Mouse (Mus musculus) hindbrain, embryonic 10.5 days (tissue): ENCODE measurements around the gene Zbtb20. TPM values are rescaled to one million over a fixed set of nuclear protein-coding genes. Genes with fewer than 3 reads are reported as not detected.
A peak's percentile ranks its signal among the peaks of the same experiment; 100 is the strongest.

Experiments used
- DNase-seq: peaks from one replicate; pipeline ENCODE4 v3.0.0-alpha.2; 2017; ENCODE audit warnings: low spot score
- H3K27ac ChIP-seq: fragments of 300-500 bp; sonication (generic); 2 replicates; pipeline ENCODE4 v1.5.1; 2016; ENCODE audit warnings: mild to moderate bottlenecking, moderate library complexity
- H3K27me3 ChIP-seq: fragments of 300-500 bp; sonication (generic); 2 replicates; pipeline ENCODE4 v1.6.1; 2016; ENCODE audit warnings: mild to moderate bottlenecking; ENCODE audit not compliant: poor library complexity, insufficient read depth, severe bottlenecking
- H3K36me3 ChIP-seq: fragments of 300-500 bp; sonication (generic); 2 replicates; pipeline ENCODE4 v1.6.1; 2016; ENCODE audit warnings: mild to moderate bottlenecking, moderate library complexity
- H3K4me1 ChIP-seq: fragments of 300-500 bp; sonication (generic); replicated peaks from 2 replicates; pipeline ENCODE4 v1.6.1; 2016; ENCODE audit warnings: mild to moderate bottlenecking
- H3K4me3 ChIP-seq: fragments of 300-500 bp; sonication (generic); 2 replicates; pipeline ENCODE4 v1.5.1; 2016; ENCODE audit warnings: mild to moderate bottlenecking, moderate library complexity
- H3K9me3 ChIP-seq: fragments of 300-500 bp; sonication (generic); 2 replicates; pipeline ENCODE4 v1.6.1; 2016; ENCODE audit warnings: mild to moderate bottlenecking, moderate library complexity
- WGBS: fragments of 180-500 bp; shearing (Covaris S2); methylation state at CpG from one replicate; pipeline ENCODE4 v1.1.7; 2016; 5-methylcytosine and 5-hydroxymethylcytosine counted together
- polyA plus RNA-seq: library from polyadenylated mRNA; unstranded; fragments of >200 nt; fragmentation: Nextera tagmentation; extraction: Ambion mirVana; gene quantifications from 2 replicates; pipeline ENCODE4 v1.2.1, GENCODE M21; 2016

Zbtb20 gene
- polyA plus RNA-seq, 1 experiment from 2014 or later, result 41.3 TPM

DNA sequence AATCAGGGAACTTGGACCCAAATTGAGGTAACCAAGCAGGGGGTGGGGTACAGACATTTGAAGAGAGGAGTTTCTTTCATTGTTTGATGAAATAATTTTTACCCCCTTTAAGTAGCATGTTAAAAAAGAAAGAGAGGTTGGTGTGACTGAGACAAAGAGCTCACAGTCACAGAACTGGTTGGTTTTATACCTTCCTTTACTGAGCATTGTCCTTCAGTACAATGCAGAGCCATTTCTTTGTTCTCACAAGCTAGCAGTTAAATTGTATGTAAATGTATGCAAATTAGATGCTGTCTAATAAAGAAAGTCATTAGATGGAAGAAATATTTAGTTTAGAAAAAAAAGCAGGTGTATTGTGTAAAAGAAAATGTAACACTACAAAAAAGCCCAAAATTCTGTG is 220.4 kb downstream of the Zbtb20 start:
- H3K36me3 ChIP-seq, result no peaks in the 10 kb centered on the region
- no peaks in the 10 kb centered on the region for H3K27me3 ChIP-seq
- H3K4me3 ChIP-seq, result no peak overlapping the region
- H3K27ac ChIP-seq, result peak overlapping the region; percentile 53
- DNase-seq, result no peak
- H3K4me1 ChIP-seq, result 0 out of 2 replicates have a peak, but pooled peaks cover 7% of the 10 kb centered on the region
- H3K9me3 ChIP-seq, result no peaks in the 10 kb centered on the region

DNA sequence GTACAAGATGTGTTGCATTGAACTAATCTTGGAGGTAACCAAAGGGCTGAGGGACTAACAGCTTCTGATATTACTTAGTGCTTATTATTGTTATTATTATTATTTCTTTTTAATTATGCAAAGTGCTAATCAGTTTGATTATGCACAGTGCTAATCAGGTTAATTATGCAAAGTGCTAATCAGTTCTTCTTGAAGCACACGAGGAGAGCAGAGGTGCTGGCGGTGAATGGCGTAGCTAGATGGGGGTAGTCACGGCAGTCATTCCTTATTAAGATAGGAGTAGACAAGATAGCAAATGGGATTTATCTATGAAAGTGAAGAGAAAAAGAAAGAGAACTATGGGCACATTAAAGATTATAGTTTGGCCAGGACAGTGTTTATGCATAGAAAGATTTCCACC is 222.5 kb downstream of the Zbtb20 start:
- H3K4me3 ChIP-seq, result no peak overlapping the region
- H3K27ac ChIP-seq, result no peak overlapping the region
- no peaks in the 10 kb centered on the region for H3K36me3 ChIP-seq
- H3K9me3 ChIP-seq, result no peaks in the 10 kb centered on the region
- WGBS, result 96% methylated on average over 4 of the region's 4 CpGs
- 0 out of 2 replicates have a peak, but pooled peaks cover 7% of the 10 kb centered on the region for H3K4me1 ChIP-seq
- DNase-seq, result no peak
- no peaks in the 10 kb centered on the region for H3K27me3 ChIP-seq

DNA sequence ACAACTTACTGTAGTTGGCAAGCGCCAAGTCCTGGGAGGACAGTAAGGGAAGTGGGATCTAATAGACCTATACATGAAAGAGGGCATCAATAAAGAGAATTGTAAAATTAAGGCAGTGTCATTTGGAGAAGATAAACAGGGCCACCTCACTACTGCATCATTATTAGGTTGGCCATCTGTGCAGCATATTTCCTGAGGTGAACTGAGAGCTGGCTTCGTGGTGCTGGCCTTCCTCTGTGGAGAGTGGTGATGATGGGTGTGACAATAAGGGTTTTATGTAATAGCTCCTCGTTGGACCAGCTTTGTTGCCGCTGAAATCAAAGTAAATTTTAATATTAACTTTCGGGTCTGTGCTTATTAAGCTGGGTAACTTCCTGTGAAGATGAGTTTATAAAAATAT is 223.0 kb downstream of the Zbtb20 start:
- no peaks in the 10 kb centered on the region for H3K9me3 ChIP-seq
- H3K27ac ChIP-seq, result no peak overlapping the region
- H3K4me1 ChIP-seq, result 0 out of 2 replicates have a peak, but pooled peaks cover 7% of the 10 kb centered on the region
- H3K27me3 ChIP-seq, result no peaks in the 10 kb centered on the region
- H3K4me3 ChIP-seq, result no peak overlapping the region
- no peaks in the 10 kb centered on the region for H3K36me3 ChIP-seq
- WGBS, result 91% methylated on average over 5 of the region's 5 CpGs
- DNase-seq, result no peak

DNA sequence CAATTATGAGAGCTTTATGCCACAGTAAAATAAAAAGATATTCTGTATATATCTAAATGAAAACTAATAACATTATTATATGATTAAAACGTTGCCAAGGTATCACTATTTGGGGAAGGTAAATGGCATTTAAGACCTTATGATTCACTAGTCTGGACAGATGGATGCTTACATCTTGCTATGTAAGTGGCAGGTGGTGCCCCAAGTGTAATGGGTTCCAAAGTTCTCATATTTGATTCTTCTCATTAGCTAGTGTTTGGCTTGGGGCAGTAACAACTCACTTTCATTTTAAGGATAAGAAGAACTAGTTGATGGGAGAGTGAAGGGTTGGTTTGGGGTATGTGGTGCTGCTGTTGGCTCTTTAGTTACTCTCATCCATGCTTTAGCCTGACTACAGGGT is 235.6 kb downstream of the Zbtb20 start:
- 80% methylated on average over 1 of the region's 1 CpGs for WGBS
- no peak for DNase-seq
- Histone ChIP-seq H3K9me3 (no peaks in the 10 kb centered on the region), H3K4me3 (no peak overlapping the region), H3K27me3 (no peaks in the 10 kb centered on the region), H3K4me1 (peaks cover 4% of the 10 kb centered on the region; the same call in 1 of the 2 replicates), H3K27ac (no peak overlapping the region), H3K36me3 (no peaks in the 10 kb centered on the region)

DNA sequence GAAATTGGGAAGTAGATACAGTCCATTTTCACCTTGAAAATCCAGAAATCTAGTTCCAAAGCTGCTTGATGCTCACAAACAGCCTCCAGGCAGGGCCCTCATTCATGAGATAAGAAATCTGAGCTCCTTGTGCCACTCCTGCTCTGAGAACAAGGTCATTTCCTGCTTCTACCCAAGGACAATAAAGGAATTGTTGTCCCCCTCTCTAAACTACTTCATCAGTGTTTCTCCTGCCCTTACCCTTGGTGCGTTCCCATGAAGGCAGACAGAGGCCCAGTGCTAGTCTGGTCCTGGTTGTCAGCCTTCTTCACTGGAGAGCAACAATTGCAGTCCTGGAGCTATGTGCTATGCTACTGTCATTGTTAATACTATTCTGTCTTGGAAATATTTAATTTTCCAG is 238.3 kb downstream of the Zbtb20 start:
- Histone ChIP-seq H3K4me1 (peaks cover 4% of the 10 kb centered on the region; the same call in 1 of the 2 replicates), H3K27me3 (no peaks in the 10 kb centered on the region), H3K4me3 (no peak overlapping the region), H3K36me3 (no peaks in the 10 kb centered on the region), H3K27ac (no peak overlapping the region), H3K9me3 (no peaks in the 10 kb centered on the region)
- 64% methylated on average over 1 of the region's 1 CpGs for WGBS
- DNase-seq, result no peak

DNA sequence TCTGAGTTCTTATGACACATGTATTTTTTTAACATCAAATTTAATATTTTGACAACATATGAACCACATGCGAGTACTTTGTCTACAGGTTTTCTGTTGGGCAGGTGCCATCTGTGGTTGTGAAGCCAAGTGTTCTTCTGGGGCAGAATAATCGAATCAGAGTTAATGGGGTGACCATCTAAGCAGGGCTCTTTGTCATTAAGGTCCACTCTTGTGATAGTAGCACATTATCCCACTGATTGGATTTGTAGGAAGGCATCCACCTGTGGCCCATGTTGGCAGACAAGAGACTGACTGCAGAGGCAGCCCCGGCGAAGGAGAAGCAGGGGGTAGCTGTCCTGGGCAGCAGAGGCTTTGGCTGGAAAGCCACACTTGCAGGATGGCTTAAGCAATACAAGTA is 254.3 kb downstream of the Zbtb20 start:
- H3K36me3 ChIP-seq, result no peaks in the 10 kb centered on the region
- no peaks in the 10 kb centered on the region for H3K9me3 ChIP-seq
- DNase-seq, result peak; percentile 6
- peaks cover 5% of the 10 kb centered on the region; the same call in 1 of the 2 replicates for H3K4me1 ChIP-seq
- H3K27me3 ChIP-seq, result no peaks in the 10 kb centered on the region
- no peak overlapping the region for H3K4me3 ChIP-seq
- WGBS, result 81% methylated on average over 4 of the region's 4 CpGs
- H3K27ac ChIP-seq, result no peak overlapping the region

DNA sequence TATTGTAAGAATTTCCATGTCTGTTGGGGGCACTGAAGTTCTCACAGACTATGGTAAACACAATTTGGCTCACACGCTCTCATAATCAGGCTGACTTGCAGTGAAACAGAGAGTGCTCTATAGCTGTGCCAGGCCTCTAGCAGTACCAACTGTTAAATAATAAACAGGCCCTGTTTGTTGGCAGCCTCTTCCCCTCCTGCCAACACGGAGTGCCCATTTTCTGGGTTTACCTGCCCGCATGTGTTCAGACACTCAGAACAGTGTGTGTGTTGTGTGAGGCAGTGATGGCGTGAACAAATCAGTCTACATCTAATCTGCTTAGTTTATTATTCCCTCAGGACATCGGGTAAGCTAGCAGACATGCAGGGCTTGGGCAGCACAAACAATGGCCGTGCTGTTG is 254.9 kb downstream of the Zbtb20 start:
- no peak for DNase-seq
- no peaks in the 10 kb centered on the region for H3K27me3 ChIP-seq
- 67% methylated on average over 6 of the region's 6 CpGs for WGBS
- H3K36me3 ChIP-seq, result no peaks in the 10 kb centered on the region
- no peak overlapping the region for H3K4me3 ChIP-seq
- 0 out of 2 replicates have a peak overlapping the region, but pooled peaks have one; percentile 35 for H3K27ac ChIP-seq
- no peaks in the 10 kb centered on the region for H3K9me3 ChIP-seq
- peaks cover 5% of the 10 kb centered on the region; the same call in 1 of the 2 replicates for H3K4me1 ChIP-seq

DNA sequence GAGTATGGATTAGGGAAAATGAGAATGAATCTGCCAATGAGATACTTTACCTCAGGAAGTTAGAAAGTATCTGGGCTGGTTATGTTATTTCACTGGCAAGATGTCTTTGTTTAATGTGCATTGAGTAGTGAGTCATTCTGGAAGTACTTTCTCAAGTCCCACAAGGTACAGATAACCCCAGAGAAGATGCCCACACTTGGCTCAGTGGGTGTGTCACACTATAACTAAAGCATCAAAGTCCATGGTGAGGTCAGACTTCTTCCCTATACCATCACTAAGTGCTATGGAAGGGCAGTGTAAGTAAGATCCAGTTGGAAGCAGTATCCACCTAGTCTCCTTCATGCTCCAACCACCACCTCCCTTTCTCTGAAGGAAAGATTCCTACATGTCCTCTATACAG is 255.4 kb downstream of the Zbtb20 start:
- H3K36me3 ChIP-seq, result no peaks in the 10 kb centered on the region
- no peak for DNase-seq
- no peak overlapping the region for H3K27ac ChIP-seq
- H3K4me1 ChIP-seq, result peaks cover 5% of the 10 kb centered on the region; the same call in 1 of the 2 replicates
- no peaks in the 10 kb centered on the region for H3K27me3 ChIP-seq
- H3K9me3 ChIP-seq, result no peaks in the 10 kb centered on the region
- no peak overlapping the region for H3K4me3 ChIP-seq

DNA sequence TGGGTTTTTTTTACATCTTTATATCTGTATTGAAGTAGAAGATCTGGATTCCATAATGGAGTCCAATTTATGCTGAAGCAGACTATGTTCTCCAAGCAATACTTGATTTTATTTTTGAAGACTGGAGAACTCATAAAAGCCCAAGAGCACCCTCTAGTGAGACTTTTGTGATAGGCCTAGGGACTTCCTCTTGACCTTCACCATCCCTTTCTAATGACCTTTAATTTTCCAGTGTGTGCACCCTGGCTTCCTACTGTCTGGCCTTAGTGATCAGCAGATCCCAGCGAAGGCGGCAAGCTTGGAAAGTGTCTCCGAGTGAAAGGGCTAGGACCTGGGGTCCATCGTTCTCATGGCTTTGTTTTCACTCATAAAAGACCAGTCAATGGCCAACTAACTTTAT is 292.8 kb downstream of the Zbtb20 start:
- WGBS, result 60% methylated on average over 4 of the region's 4 CpGs
- no peaks in the 10 kb centered on the region for H3K9me3 ChIP-seq
- H3K4me3 ChIP-seq, result no peak overlapping the region
- no peaks in the 10 kb centered on the region for H3K36me3 ChIP-seq
- H3K4me1 ChIP-seq, result peaks cover 6% of the 10 kb centered on the region; the same call in 1 of the 2 replicates
- no peak overlapping the region for H3K27ac ChIP-seq
- DNase-seq, result no peak
- no peaks in the 10 kb centered on the region for H3K27me3 ChIP-seq

DNA sequence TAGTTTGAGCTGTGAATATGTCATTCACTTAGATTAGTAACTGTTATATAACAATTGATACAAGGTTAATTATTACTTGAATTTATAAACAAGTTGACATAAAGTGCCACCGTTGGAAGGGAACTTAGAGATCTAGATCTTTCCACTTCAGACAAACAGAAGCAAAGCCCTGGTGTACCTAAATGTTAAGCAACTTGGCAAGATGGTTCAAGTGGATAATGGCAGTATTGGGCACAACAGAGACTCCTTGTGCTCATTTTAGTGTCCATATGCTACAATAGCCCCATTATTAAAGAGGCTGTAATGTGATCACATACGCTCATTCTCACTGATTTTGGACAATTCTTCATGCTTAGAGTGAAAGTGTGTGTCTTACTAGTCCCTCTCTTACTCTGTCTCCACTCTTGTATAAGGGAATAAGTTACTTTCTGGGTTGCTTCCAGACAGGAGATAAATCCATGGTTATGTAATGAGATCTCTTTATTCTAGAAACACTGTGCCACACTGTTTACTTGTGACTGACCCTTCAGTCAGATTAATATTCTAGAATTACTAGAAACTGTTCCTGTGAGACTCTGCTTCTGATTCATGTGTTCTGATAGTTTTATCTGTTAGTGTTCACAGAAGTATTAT is 293.7 kb downstream of the Zbtb20 start:
- no peaks in the 10 kb centered on the region for H3K36me3 ChIP-seq
- H3K9me3 ChIP-seq, result no peaks in the 10 kb centered on the region
- no peak overlapping the region for H3K4me3 ChIP-seq
- H3K27me3 ChIP-seq, result no peaks in the 10 kb centered on the region
- peaks cover 6% of the 10 kb centered on the region; the same call in 1 of the 2 replicates for H3K4me1 ChIP-seq
- 87% methylated on average over 2 of the region's 2 CpGs for WGBS
- no peak overlapping the region for H3K27ac ChIP-seq
- DNase-seq, result no peak

DNA sequence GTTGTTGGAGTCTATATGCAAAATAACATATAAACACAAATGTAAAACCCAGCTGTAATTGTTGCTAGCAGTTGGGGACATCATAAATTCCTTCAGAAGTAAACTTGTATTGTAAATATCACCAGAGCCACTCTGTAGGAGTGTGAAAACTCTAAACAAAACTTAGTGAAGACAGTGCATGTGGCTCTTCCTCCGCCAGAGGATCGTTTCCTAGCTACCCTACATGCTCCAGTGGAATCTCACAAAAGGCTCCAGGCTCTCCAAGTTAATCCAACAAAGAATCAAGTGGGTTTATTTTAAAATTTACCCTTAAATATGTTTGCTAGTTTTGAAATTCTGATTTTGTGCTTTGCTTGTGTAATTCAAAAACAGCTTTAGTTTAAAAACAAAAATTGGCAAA is 296.5 kb downstream of the Zbtb20 start:
- no peaks in the 10 kb centered on the region for H3K9me3 ChIP-seq
- H3K27me3 ChIP-seq, result no peaks in the 10 kb centered on the region
- no peak overlapping the region for H3K4me3 ChIP-seq
- 27% methylated on average over 2 of the region's 2 CpGs for WGBS
- H3K4me1 ChIP-seq, result peaks cover 6% of the 10 kb centered on the region; the same call in 1 of the 2 replicates
- DNase-seq, result no peak
- no peak overlapping the region for H3K27ac ChIP-seq
- H3K36me3 ChIP-seq, result no peaks in the 10 kb centered on the region

DNA sequence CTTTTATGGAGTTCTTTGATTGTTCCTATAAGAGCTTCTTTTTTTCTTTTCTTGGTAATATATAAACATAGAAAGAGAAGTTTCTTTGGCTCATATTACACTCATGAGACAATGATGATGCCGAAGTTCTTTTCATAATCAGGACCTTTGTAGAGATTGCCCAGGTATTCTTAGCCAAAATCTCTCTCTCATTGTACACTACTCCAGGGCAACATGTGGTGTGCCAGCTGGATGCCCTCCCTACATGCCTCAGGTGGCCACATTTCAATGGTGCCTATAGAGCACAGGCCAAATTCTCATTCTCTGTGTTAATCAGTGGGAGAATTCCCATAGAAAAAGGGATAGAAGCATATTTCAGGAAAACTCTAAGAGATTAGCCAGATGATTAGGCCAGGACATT is 297.2 kb downstream of the Zbtb20 start:
- DNase-seq, result no peak
- Histone ChIP-seq H3K4me1 (peaks cover 6% of the 10 kb centered on the region; the same call in 1 of the 2 replicates), H3K9me3 (no peaks in the 10 kb centered on the region), H3K4me3 (no peak overlapping the region), H3K27ac (no peak overlapping the region), H3K36me3 (no peaks in the 10 kb centered on the region), H3K27me3 (no peaks in the 10 kb centered on the region)
- 63% methylated on average over 1 of the region's 1 CpGs for WGBS

DNA sequence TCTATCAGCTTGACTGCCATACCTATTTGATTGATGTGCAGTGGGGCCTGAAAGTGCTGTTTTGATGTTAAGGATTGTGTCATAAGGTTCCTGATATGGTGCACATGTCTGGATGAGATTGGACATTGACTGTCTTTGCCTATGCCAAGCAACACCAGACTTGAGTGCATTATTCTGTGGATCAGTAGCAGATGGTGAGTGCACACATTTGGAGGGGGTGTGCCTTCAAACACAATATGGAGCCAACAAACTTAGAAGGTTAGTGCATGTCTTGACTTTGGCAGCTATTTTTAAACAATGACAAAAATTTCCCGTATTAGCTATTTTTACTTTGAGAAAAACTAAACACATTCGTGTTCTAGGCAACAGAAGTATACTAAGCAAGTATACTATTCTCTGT is 299.1 kb downstream of the Zbtb20 start:
- WGBS, result 90% methylated on average over 2 of the region's 2 CpGs
- Histone ChIP-seq H3K4me1 (peaks cover 6% of the 10 kb centered on the region; the same call in 1 of the 2 replicates), H3K27me3 (no peaks in the 10 kb centered on the region), H3K4me3 (no peak overlapping the region), H3K36me3 (no peaks in the 10 kb centered on the region), H3K9me3 (no peaks in the 10 kb centered on the region), H3K27ac (no peak overlapping the region)
- DNase-seq, result no peak

DNA sequence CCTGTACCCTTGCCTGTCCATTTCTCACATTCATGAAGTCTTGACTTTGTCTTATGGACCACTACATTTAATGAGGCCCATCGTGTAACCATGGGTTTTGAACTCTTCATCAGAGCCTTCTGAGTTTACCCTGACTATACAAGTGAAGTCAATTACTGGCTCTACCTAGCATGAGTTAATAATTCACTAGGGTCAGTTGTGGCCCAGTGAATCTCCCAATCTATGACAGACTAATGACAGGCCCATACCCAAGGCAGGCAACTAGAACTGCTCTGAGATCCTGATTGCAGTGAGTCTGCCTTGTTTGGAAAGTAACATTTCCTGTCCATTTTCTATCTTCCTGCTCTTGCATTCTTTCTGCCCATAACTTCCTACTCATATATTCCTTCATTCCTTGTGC is 305.4 kb downstream of the Zbtb20 start:
- H3K27ac ChIP-seq, result no peak overlapping the region
- 90% methylated on average over 1 of the region's 1 CpGs for WGBS
- H3K9me3 ChIP-seq, result no peaks in the 10 kb centered on the region
- H3K27me3 ChIP-seq, result no peaks in the 10 kb centered on the region
- H3K4me3 ChIP-seq, result no peak overlapping the region
- H3K4me1 ChIP-seq, result no peaks in the 10 kb centered on the region
- DNase-seq, result no peak
- H3K36me3 ChIP-seq, result no peaks in the 10 kb centered on the region
